8 mouse cellular contexts compared by ENCODE assay signal in genomic region chr3:82047100-82047753, GRCm38 (mm10). TPM values are rescaled to one million over a fixed set of nuclear protein-coding genes. Genes with fewer than 3 reads are reported as not detected.
DNase-seq lines count a peak whose midpoint lies in the region; ATAC-seq and TF ChIP-seq lines count a peak whose summit lies in the region.

No protein-coding gene starts in this region.

- TF ChIP-seq POLR2A in lung, adult 2 months (IDR thresholded peaks at IDR 0.05; ENCODE audit: borderline replicate concordance, extremely low read depth, low read depth, low read length), result no peak

- ATAC-seq in granulocyte monocyte progenitor cell, adult 5-6 weeks (replicated peaks; ENCODE audit: poor library complexity, severe bottlenecking), result peak; percentile 56; the same call in 1 of the 2 replicates

- DNase-seq in adrenal gland, adult 18-20 months (ENCODE audit: low spot score in 2 of 2), result peak; percentile 21 to 30
- DNase-seq in adrenal gland, postnatal 4 days (ENCODE audit: low spot score in 2 of 2), result no peak
- peak; percentile 26 for DNase-seq in ovary, postnatal 14 days (ENCODE audit: low spot score)
- no peak for DNase-seq in ovary, adult 18-20 months (ENCODE audit: low spot score)
- DNase-seq in cerebellum, adult 11-12 months, result peak; percentile 24
- DNase-seq in lung, adult 2 months, result no peak
- peak; percentile 28 for DNase-seq in thymus, postnatal 25 days

- H3K4me1 ChIP-seq in lung, adult 2 months (ENCODE audit: control insufficient read depth, insufficient read depth, low read length), result peaks cover 9% of the 10 kb centered on the region

- WGBS in lung, adult 2 months, result 27% methylated on average over 8 of the region's 8 CpGs

- no peak overlapping the region for H3K4me3 ChIP-seq in lung, adult 2 months (replicated peaks; ENCODE audit: extremely low read depth, low read depth, low read length)

- peak; percentile 73 for TF ChIP-seq CTCF in lung, adult 2 months (IDR thresholded peaks at IDR 0.05; ENCODE audit: insufficient read depth, low read length)

RNA-seq across cellular contexts. Expression of gene Gucy1b1, which starts 27.3 kb away (rescaled TPM):
- 1 to 10 TPM; 7.1 to 8.3 TPM for total RNA-seq in adrenal gland, adult 18-20 months (2021)
- 10 to 100 TPM; 19.6 to 19.9 TPM for total RNA-seq in adrenal gland, postnatal 4 days (2021)
- total RNA-seq in granulocyte monocyte progenitor cell, adult 5-6 weeks (2014; fragmentation: Nextera tagmentation), result not detected in 2 replicates
- 0.30 TPM in 1 of 2 replicates, not detected in the other for total RNA-seq in granulocyte monocyte progenitor cell, adult 5-6 weeks (2017)
- polyA plus RNA-seq in lung, adult 2 months (2012; rRNA removed), result 36.0 and 58.4 TPM in 2 replicates

Comparison
In these comparisons a context has a peak if more than half of its experiments do, and no peak if none do; other contexts are left out.
1. DNase-seq: peak in adrenal gland, adult 18-20 months (2 of 2), ovary, postnatal 14 days (single experiment), cerebellum, adult 11-12 months (single experiment) and thymus, postnatal 25 days (single experiment); none in adrenal gland, postnatal 4 days (0 of 2), ovary, adult 18-20 months (single experiment) and lung, adult 2 months (single experiment).
2. RNA of gene Gucy1b1, which starts 27.3 kb away (total RNA-seq): 19.6 to 19.9 TPM in adrenal gland, postnatal 4 days and 7.1 to 8.3 TPM in adrenal gland, adult 18-20 months; 0.30 TPM in granulocyte monocyte progenitor cell, adult 5-6 weeks; every median in the first group is over 4 times any median in the second.